Mouse (Mus musculus) heart, postnatal 0 days (tissue): Measurements from ENCODE around the gene Rbm8a2.

Experiments
- CTCF ChIP-seq: IDR thresholded peaks from 2 replicates; pipeline ENCODE4 v1.5.1; 2016; ENCODE audit warnings: antibody characterized with exemption, control low read depth, low read depth
- EP300 ChIP-seq: IDR thresholded peaks from 2 replicates; pipeline ENCODE4 v1.6.1; 2016; ENCODE audit warnings: antibody characterized with exemption, low read depth

DNA sequence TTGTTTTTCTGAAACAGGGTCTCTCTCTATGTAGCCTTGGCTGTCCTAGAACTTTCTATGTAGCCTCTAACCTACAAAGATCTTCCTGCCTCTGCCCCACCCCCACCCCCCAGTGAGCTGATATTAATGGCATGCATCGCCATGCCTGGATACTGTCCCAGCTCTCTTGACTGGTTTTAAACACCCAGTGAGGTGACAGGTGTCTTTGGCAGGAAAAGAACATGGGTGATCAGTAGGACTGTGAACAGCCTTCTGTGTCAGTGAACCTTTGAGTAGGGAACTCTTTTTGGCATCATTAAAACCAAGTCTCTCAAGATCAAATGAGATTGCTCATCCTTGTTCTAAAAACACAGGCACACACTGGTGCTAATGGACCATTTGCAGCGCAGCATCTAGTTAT lies 17.1 kb downstream of the Rbm8a2 start:
- no peak for TF ChIP-seq CTCF
- TF ChIP-seq EP300: no peak
